Mouse (Mus musculus): ENCODE data around the gene Ripor1.

Gene Ripor1

GRCm38 (mm10) chr8:105622421-105622920, 17.4 kb downstream of the Ripor1 start:
- in situ Hi-C loops (cut with MboI; ENCODE audit: low pct_unique_long_range_greater_than_20kb in 1 of 2, low sequenced_read_pairs in 2 of 2, unreplicated experiment in 1 of 2): no loop called here

GRCm38 (mm10) chr8:105623118-105623517, 18.1 kb downstream of the Ripor1 start:
- in situ Hi-C loops (cut with MboI; ENCODE audit: low pct_unique_long_range_greater_than_20kb in 1 of 2, low sequenced_read_pairs in 2 of 2, unreplicated experiment in 1 of 2): no loop called here

GRCm38 (mm10) chr8:105623679-105624245, 18.7 kb downstream of the Ripor1 start:
- in situ Hi-C loops (cut with MboI; ENCODE audit: low pct_unique_long_range_greater_than_20kb in 1 of 2, low sequenced_read_pairs in 2 of 2, unreplicated experiment in 1 of 2): no loop called here

- in situ Hi-C loops (cut with MboI; ENCODE audit: low pct_unique_long_range_greater_than_20kb in 1 of 2, low sequenced_read_pairs in 2 of 2, unreplicated experiment in 1 of 2): no loop called here
These were observed 19.3 kb downstream of the Ripor1 start for GRCm38 (mm10) chr8:105624401-105624800.

GRCm38 (mm10) chr8:105624831-105625230, 19.8 kb downstream of the Ripor1 start:
- in situ Hi-C loops (cut with MboI; ENCODE audit: low pct_unique_long_range_greater_than_20kb in 1 of 2, low sequenced_read_pairs in 2 of 2, unreplicated experiment in 1 of 2): no loop called here

- in situ Hi-C loops (cut with MboI; ENCODE audit: low pct_unique_long_range_greater_than_20kb in 1 of 2, low sequenced_read_pairs in 2 of 2, unreplicated experiment in 1 of 2): no loop called here
These were observed 21.0 kb downstream of the Ripor1 start for GRCm38 (mm10) chr8:105626086-105626485.

- in situ Hi-C loops (cut with MboI; ENCODE audit: low pct_unique_long_range_greater_than_20kb in 1 of 2, low sequenced_read_pairs in 2 of 2, unreplicated experiment in 1 of 2): no loop called here
These were observed 24.3 kb downstream of the Ripor1 start for GRCm38 (mm10) chr8:105629337-105629736.

- in situ Hi-C loops (cut with MboI; ENCODE audit: low pct_unique_long_range_greater_than_20kb in 1 of 2, low sequenced_read_pairs in 2 of 2, unreplicated experiment in 1 of 2): no loop called here
These were observed 29.9 kb downstream of the Ripor1 start for GRCm38 (mm10) chr8:105634771-105635458.

- in situ Hi-C loops (cut with MboI; ENCODE audit: low pct_unique_long_range_greater_than_20kb in 1 of 2, low sequenced_read_pairs in 2 of 2, unreplicated experiment in 1 of 2): no loop called here
These were observed 30.4 kb downstream of the Ripor1 start for GRCm38 (mm10) chr8:105635481-105635880.

GRCm38 (mm10) chr8:105636018-105636962, 31.2 kb downstream of the Ripor1 start, which contains the start of gene Ctcf:
Gene Ctcf (plus strand): TSS chr8:105636568.
- in situ Hi-C loops (cut with MboI; ENCODE audit: low pct_unique_long_range_greater_than_20kb in 1 of 2, low sequenced_read_pairs in 2 of 2, unreplicated experiment in 1 of 2): no loop called here

GRCm38 (mm10) chr8:105636963-105637510, 32.0 kb downstream of the Ripor1 start, which contains the start of gene Agrp:
Gene Agrp (minus strand): TSS chr8:105637393.
- in situ Hi-C loops (cut with MboI; ENCODE audit: low pct_unique_long_range_greater_than_20kb in 1 of 2, low sequenced_read_pairs in 2 of 2, unreplicated experiment in 1 of 2): no loop called here

- in situ Hi-C loops (cut with MboI; ENCODE audit: low pct_unique_long_range_greater_than_20kb in 1 of 2, low sequenced_read_pairs in 2 of 2, unreplicated experiment in 1 of 2): no loop called here
These were observed 32.6 kb downstream of the Ripor1 start for GRCm38 (mm10) chr8:105637601-105638041.

- in situ Hi-C loops (cut with MboI; ENCODE audit: low pct_unique_long_range_greater_than_20kb in 1 of 2, low sequenced_read_pairs in 2 of 2, unreplicated experiment in 1 of 2): no loop called here
These were observed 33.5 kb downstream of the Ripor1 start for GRCm38 (mm10) chr8:105638510-105638909.

GRCm38 (mm10) chr8:105639835-105640234, 34.8 kb downstream of the Ripor1 start:
- in situ Hi-C loops (cut with MboI; ENCODE audit: low pct_unique_long_range_greater_than_20kb in 1 of 2, low sequenced_read_pairs in 2 of 2, unreplicated experiment in 1 of 2): no loop called here

GRCm38 (mm10) chr8:105640511-105640910, 35.5 kb downstream of the Ripor1 start:
- in situ Hi-C loops (cut with MboI; ENCODE audit: low pct_unique_long_range_greater_than_20kb in 1 of 2, low sequenced_read_pairs in 2 of 2, unreplicated experiment in 1 of 2): no loop called here

GRCm38 (mm10) chr8:105645205-105645604, 40.1 kb downstream of the Ripor1 start:
- in situ Hi-C loops (cut with MboI; ENCODE audit: low pct_unique_long_range_greater_than_20kb in 1 of 2, low sequenced_read_pairs in 2 of 2, unreplicated experiment in 1 of 2): no loop called here

GRCm38 (mm10) chr8:105648929-105649328, 43.9 kb downstream of the Ripor1 start:
- in situ Hi-C loops (cut with MboI; ENCODE audit: low pct_unique_long_range_greater_than_20kb in 1 of 2, low sequenced_read_pairs in 2 of 2, unreplicated experiment in 1 of 2): no loop called here

GRCm38 (mm10) chr8:105657641-105658040, 52.6 kb downstream of the Ripor1 start:
- in situ Hi-C loops (cut with MboI; ENCODE audit: low pct_unique_long_range_greater_than_20kb in 1 of 2, low sequenced_read_pairs in 2 of 2, unreplicated experiment in 1 of 2): no loop called here

GRCm38 (mm10) chr8:105661167-105661566, 56.1 kb downstream of the Ripor1 start:
- in situ Hi-C loops (cut with MboI; ENCODE audit: low pct_unique_long_range_greater_than_20kb in 1 of 2, low sequenced_read_pairs in 2 of 2, unreplicated experiment in 1 of 2): no loop called here
